Mouse (Mus musculus) cerebellum, adult 2 months (tissue): ENCODE measurements around the gene Tent5b. TPM values are rescaled to one million over a fixed set of nuclear protein-coding genes. Genes with fewer than 3 reads are reported as not detected.

Experiments
- DNase-seq, 2 experiments: peaks; one replicate each; pipeline ENCODE4 v3.0.0; 2021
- H3K27ac ChIP-seq: fragments of 200-500 bp; 2 replicates; pipeline ENCODE4 v1.5.1; 2012; ENCODE audit warnings: low read length, control low read depth, inconsistent platforms; ENCODE audit not compliant: insufficient read depth
- H3K27me3 ChIP-seq: fragments of 200-500 bp; 2 replicates; pipeline ENCODE4 v1.6.1; 2012; ENCODE audit warnings: inconsistent platforms, mild to moderate bottlenecking, low read length, moderate library complexity; ENCODE audit not compliant: control insufficient read depth, insufficient read depth
- H3K4me1 ChIP-seq: fragments of 200-500 bp; 2 replicates; pipeline ENCODE4 v1.6.1; 2011; ENCODE audit warnings: low read length; ENCODE audit not compliant: control insufficient read depth, insufficient read depth
- H3K4me3 ChIP-seq: fragments of 200-500 bp; replicated peaks from 2 replicates; pipeline ENCODE3; 2011; ENCODE audit warnings: mild to moderate bottlenecking, low read depth, low read length, control low read depth; ENCODE audit not compliant: insufficient read depth
- CTCF ChIP-seq: fragments of 200-500 bp; IDR thresholded peaks from 2 replicates; pipeline ENCODE4 v1.5.1; 2011; ENCODE audit warnings: low read depth, mild to moderate bottlenecking, control low read depth, low read length, moderate library complexity, borderline replicate concordance; ENCODE audit not compliant: insufficient read depth
- POLR2A ChIP-seq: fragments of 200-500 bp; IDR thresholded peaks from 2 replicates; pipeline ENCODE4 v1.6.1; 2011; ENCODE audit warnings: low read length, control low read depth, borderline replicate concordance; ENCODE audit not compliant: insufficient read depth
- WGBS: fragments of 180-500 bp; shearing (Covaris S2); methylation state at CpG from one replicate; pipeline ENCODE4 v1.1.7; 2018; 5-methylcytosine and 5-hydroxymethylcytosine counted together
- polyA plus RNA-seq: library from polyadenylated mRNA; depleted of rRNA; stranded (reverse); fragments of >200 nt; gene quantifications from 2 replicates; pipeline ENCODE4 v1.2.3, GENCODE M21; 2012

Tent5b gene
- polyA plus RNA-seq, 1 experiment = 0.26 TPM

DNA sequence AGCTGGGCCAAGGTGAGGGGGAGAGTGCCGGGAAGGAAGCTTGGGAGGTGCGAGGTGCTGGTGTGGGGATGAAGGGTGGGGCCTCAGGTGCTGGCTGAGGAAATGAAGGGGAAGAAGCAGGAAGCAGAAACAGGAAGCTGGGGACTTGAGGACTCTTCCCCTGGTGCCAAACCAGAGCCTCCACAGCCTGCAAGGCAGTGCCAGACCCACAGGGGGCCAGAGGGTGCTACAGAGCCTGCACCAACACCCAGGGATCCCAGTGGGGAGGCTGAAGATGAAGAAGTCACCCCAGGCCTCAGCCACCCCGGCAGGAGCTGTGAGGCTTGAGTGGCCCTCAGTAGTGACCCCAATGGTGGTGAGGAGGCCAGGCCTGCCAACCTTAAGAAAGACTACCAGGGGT lies 21.9 kb upstream of the Tent5b start:
- Histone ChIP-seq H3K4me1 (no peaks in the 10 kb centered on the region), H3K27ac (no peak overlapping the region), H3K27me3 (no peaks in the 10 kb centered on the region), H3K4me3 (no peak overlapping the region)
- no peak for TF ChIP-seq CTCF
- TF ChIP-seq POLR2A = no peak
- DNase-seq = no peak
- WGBS = 83% methylated on average over 3 of the region's 3 CpGs

GRCm38 (mm10) chr4:133460006-133460405 lies 19.9 kb upstream of the Tent5b start:
- H3K27ac ChIP-seq = no peak overlapping the region
- no peaks in the 10 kb centered on the region for H3K4me1 ChIP-seq
- TF ChIP-seq CTCF (no peak), POLR2A (no peak)
- DNase-seq = no peak
- no peak overlapping the region for H3K4me3 ChIP-seq
- WGBS = 81% methylated on average over 1 of the region's 1 CpGs
- no peaks in the 10 kb centered on the region for H3K27me3 ChIP-seq

GRCm38 (mm10) chr4:133460796-133461325 lies 19.1 kb upstream of the Tent5b start:
- no peak for DNase-seq
- Histone ChIP-seq H3K27ac (no peak overlapping the region), H3K4me1 (no peaks in the 10 kb centered on the region), H3K4me3 (no peak overlapping the region), H3K27me3 (no peaks in the 10 kb centered on the region)
- WGBS = 52% methylated on average over 5 of the region's 5 CpGs
- TF ChIP-seq POLR2A (no peak), CTCF (no peak)

DNA sequence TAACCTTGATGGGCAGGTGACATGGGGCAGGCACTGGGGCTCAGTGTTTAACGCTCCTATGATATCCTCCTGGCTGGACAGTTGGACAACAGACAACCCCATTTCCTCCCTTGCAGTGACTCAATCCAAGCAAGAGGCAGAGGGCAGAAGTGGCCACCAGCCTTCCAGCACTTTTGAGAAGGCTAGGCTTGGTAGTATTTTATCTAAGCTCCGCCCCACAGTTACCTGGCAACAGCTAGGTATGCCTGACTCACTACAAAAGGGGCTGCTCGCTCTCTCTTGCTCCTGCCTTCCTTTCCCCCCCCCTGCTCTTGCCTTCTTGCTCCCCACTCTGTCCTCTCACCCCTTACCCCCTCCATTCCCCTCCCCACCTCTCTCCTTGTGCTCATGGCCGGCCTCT lies 18.6 kb upstream of the Tent5b start:
- no peaks in the 10 kb centered on the region for H3K27me3 ChIP-seq
- TF ChIP-seq CTCF = no peak
- TF ChIP-seq POLR2A = no peak
- DNase-seq = no peak
- no peak overlapping the region for H3K4me3 ChIP-seq
- WGBS = 70% methylated on average over 4 of the region's 4 CpGs
- H3K27ac ChIP-seq = no peak overlapping the region
- H3K4me1 ChIP-seq = no peaks in the 10 kb centered on the region

- TF ChIP-seq CTCF (no peak), POLR2A (no peak)
- H3K4me1 ChIP-seq = no peaks in the 10 kb centered on the region
- no peak for DNase-seq
- H3K27me3 ChIP-seq = no peaks in the 10 kb centered on the region
- H3K27ac ChIP-seq = no peak overlapping the region
- WGBS = 68% methylated on average over 6 of the region's 6 CpGs
- H3K4me3 ChIP-seq = no peak overlapping the region
These were observed 16.7 kb upstream of the Tent5b start for GRCm38 (mm10) chr4:133463184-133463583.

GRCm38 (mm10) chr4:133468080-133468479 lies 11.9 kb upstream of the Tent5b start:
- Histone ChIP-seq H3K4me1 (no peaks in the 10 kb centered on the region), H3K27me3 (no peaks in the 10 kb centered on the region), H3K4me3 (peak overlapping the region; percentile 69), H3K27ac (no peak overlapping the region)
- TF ChIP-seq POLR2A = peak; percentile 28; the same call in 1 of the 2 replicates
- TF ChIP-seq CTCF = no peak
- 1% methylated on average over 27 of the region's 27 CpGs for WGBS
- peak; percentile 85 to 86 for DNase-seq

DNA sequence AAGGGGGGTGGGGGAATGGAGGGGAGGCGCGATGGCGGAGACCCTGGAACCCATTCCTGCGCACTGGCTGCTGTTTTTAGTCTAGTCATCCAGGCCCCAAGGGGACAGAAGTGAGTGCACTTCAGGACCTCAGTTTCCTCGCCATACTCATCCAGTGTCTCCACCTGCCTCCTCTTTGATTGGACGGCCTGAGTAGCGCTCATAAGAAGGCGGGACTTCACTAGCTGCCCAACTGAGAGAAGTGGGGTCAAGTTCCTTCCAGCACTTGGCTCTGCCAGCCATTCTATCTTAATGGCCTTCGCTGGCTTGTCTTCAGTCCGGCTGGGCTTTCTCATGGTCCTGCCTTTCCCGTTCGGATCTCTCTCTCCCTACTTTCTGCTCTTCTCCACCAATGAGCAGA lies 10.8 kb upstream of the Tent5b start:
- TF ChIP-seq POLR2A (no peak), CTCF (no peak)
- Histone ChIP-seq H3K4me1 (no peaks in the 10 kb centered on the region), H3K27me3 (no peaks in the 10 kb centered on the region), H3K4me3 (no peak overlapping the region), H3K27ac (no peak overlapping the region)
- DNase-seq = no peak
- 28% methylated on average over 12 of the region's 12 CpGs for WGBS

DNA sequence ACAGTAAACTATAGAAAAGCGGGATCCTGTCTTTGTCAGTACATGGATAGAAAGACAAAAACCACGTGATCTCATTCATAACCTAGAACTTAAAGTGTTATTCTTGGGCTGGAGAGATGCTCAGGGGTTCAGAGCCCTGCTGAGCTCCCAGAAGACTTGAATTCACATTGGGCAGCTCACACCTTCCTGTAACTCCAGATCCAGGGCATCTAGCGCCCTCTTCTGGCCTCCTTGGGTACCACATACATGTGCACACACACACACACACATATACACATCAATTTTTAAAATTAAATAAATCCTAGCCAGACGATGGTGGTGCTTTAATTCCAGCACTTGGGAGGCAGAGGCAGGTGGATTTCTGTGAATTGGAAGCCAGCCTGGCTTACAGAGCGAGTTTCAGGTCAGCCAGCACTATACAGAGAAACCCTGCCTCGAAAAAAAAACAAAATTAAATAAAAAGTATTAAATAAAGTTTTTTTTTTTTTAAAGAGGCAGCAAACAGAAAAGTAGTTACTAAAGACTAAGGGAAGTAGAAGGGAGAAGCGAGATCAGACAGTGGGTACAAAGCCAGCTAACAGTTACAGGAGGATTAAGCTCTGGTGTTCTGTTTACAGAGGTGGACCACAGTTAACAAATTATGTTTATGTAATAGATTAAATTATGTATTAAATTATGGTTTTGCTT lies 8.7 kb upstream of the Tent5b start:
- 80% methylated on average over 7 of the region's 7 CpGs for WGBS

More for the DNA sequence above, 8.7 kb upstream of the Tent5b start:
- Histone ChIP-seq H3K27me3 (no peaks in the 10 kb centered on the region), H3K4me1 (no peaks in the 10 kb centered on the region), H3K4me3 (no peak overlapping the region), H3K27ac (no peak overlapping the region)
- DNase-seq = no peak
- no peak for TF ChIP-seq POLR2A
- no peak for TF ChIP-seq CTCF
